Mouse (Mus musculus) regulatory T cell (primary cell): ENCODE data around the gene Mrgpra3.

ENCODE experiments used
- in situ Hi-C: fragments of 300-600 bp; cut with MboI, MseI; formaldehyde crosslinking; loops from one replicate; pipeline ENCODE4 v1.15.1; 2025; ENCODE audit warnings: high pct_unique_total_duplicates

The Mrgpra3 gene

DNA sequence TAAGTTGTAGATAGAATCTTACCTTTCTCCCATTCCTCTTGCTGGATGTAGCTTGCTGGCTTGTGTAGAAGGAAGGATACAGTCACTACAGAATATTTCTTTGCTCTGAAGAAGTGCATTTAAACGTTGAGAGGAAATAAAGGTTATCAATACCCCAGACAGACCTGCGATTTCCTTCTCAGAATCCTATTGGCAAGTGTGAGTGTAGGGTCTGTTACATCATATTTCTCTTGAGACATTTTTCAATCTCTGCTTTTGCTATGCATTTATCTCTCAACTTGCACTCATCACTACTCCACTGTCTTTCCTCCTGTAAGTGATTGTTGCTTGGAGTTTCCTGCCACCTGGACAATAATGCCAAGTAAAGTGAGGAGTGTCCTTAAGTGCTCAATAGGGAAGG is at the start of gene Mrgpra3:
Mrgpra3 (minus strand) TSS at position 101 of the 400 bp plus-strand sequence.
- in situ Hi-C loops = no loop called here
